Mouse (Mus musculus) midbrain, embryonic 12.5 days (tissue): Measurements from ENCODE around the gene Cdc42ep4. TPM values are rescaled to one million over a fixed set of nuclear protein-coding genes. Genes with fewer than 3 reads are reported as not detected.

Source experiments
- ATAC-seq: fragments of 200-750 bp; cut with Nextera tagmentation; 2 replicates; pipeline ENCODE4 v1.8.0; 2017; ENCODE audit warnings: low read depth, moderate TSS enrichment, moderate library complexity; ENCODE audit not compliant: low FRiP score
- H3K27ac ChIP-seq: fragments of 300-500 bp; sonication (generic); replicated peaks from 2 replicates; pipeline ENCODE4 v1.5.1; 2016; ENCODE audit warnings: mild to moderate bottlenecking
- H3K27me3 ChIP-seq: fragments of 300-500 bp; sonication (generic); 2 replicates; pipeline ENCODE4 v1.6.1; 2016; ENCODE audit warnings: mild to moderate bottlenecking
- H3K36me3 ChIP-seq: fragments of 300-500 bp; sonication (generic); 2 replicates; pipeline ENCODE4 v1.6.1; 2016
- H3K4me1 ChIP-seq: fragments of 300-500 bp; sonication (generic); 2 replicates; pipeline ENCODE4 v1.6.1; 2016
- H3K4me2 ChIP-seq: fragments of 300-500 bp; sonication (generic); replicated peaks from 2 replicates; pipeline ENCODE4 v1.6.1; 2016; ENCODE audit warnings: mild to moderate bottlenecking, moderate library complexity
- H3K4me3 ChIP-seq: fragments of 300-500 bp; sonication (generic); 2 replicates; pipeline ENCODE4 v1.5.1; 2016; ENCODE audit warnings: mild to moderate bottlenecking
- H3K9ac ChIP-seq: fragments of 300-500 bp; sonication (generic); replicated peaks from 2 replicates; pipeline ENCODE4 v1.6.1; 2016; ENCODE audit warnings: mild to moderate bottlenecking, moderate library complexity
- H3K9me3 ChIP-seq: fragments of 300-500 bp; sonication (generic); 2 replicates; pipeline ENCODE4 v1.6.1; 2016; ENCODE audit warnings: mild to moderate bottlenecking
- WGBS: fragments of 180-500 bp; shearing (Covaris S2); methylation state at CpG from one replicate; pipeline ENCODE4 v1.1.7; 2016; 5-methylcytosine and 5-hydroxymethylcytosine counted together
- polyA plus RNA-seq: library from polyadenylated mRNA; unstranded; fragments of >200 nt; fragmentation: Nextera tagmentation; extraction: Ambion mirVana; gene quantifications from 2 replicates; pipeline ENCODE4 v1.2.1, GENCODE M21; 2016

The Cdc42ep4 gene
- polyA plus RNA-seq, 1 experiment from 2014 or later, result 104 TPM

DNA sequence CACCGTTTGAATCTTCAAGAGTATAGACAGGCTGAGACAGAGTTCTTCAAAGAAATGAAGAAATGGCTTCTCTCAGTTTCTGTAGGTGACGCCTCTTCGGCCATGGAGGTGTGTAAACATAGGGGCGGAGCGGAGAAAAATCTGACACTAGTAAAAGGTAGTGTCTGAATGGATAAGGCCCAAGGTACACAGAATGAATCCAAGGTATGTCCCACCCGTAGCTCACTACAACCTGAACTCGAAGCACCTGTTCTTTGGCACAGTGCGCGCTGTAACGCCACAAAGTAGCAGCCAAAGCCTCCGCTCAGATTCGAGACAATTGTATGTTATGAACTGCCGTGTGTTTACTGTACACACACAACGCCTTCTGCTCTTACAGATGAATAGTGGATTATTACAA is 4.2 kb upstream of the Cdc42ep4 start:
- Histone ChIP-seq H3K4me1 (peaks cover 18% of the 10 kb centered on the region), H3K27ac (no peak overlapping the region), H3K36me3 (no peaks in the 10 kb centered on the region), H3K9ac (no peak overlapping the region), H3K27me3 (no peaks in the 10 kb centered on the region), H3K4me2 (no peak overlapping the region), H3K4me3 (no peak overlapping the region), H3K9me3 (no peaks in the 10 kb centered on the region)
- no peak for ATAC-seq
- 93% methylated on average over 14 of the region's 14 CpGs for WGBS

DNA sequence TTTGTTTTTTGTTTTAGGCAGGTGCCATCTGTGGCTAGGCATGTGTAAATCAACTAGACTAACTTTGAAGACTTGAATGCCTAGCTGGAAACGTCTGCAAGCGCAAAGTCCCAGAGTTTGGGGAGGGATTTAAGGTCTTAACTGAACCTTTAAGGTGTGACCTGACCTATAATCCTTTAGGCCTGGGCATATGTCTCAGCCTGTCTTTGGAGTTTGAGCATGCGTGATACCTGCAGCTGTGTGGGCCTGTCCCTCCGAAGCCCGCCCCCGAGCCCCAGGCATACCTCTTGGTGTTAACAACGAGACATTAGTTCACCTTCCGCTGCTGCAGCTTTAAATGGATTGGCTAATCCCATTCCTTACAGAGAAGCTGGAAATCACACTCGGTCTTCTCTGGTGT is 3.2 kb upstream of the Cdc42ep4 start:
- no peak overlapping the region for H3K9ac ChIP-seq
- WGBS, result 30% methylated on average over 9 of the region's 9 CpGs
- H3K4me1 ChIP-seq, result peaks cover 20% of the 10 kb centered on the region
- H3K27me3 ChIP-seq, result no peaks in the 10 kb centered on the region
- H3K4me2 ChIP-seq, result no peak overlapping the region
- no peak overlapping the region for H3K4me3 ChIP-seq
- no peaks in the 10 kb centered on the region for H3K9me3 ChIP-seq
- ATAC-seq, result no peak
- H3K36me3 ChIP-seq, result no peaks in the 10 kb centered on the region
- no peak overlapping the region for H3K27ac ChIP-seq

DNA sequence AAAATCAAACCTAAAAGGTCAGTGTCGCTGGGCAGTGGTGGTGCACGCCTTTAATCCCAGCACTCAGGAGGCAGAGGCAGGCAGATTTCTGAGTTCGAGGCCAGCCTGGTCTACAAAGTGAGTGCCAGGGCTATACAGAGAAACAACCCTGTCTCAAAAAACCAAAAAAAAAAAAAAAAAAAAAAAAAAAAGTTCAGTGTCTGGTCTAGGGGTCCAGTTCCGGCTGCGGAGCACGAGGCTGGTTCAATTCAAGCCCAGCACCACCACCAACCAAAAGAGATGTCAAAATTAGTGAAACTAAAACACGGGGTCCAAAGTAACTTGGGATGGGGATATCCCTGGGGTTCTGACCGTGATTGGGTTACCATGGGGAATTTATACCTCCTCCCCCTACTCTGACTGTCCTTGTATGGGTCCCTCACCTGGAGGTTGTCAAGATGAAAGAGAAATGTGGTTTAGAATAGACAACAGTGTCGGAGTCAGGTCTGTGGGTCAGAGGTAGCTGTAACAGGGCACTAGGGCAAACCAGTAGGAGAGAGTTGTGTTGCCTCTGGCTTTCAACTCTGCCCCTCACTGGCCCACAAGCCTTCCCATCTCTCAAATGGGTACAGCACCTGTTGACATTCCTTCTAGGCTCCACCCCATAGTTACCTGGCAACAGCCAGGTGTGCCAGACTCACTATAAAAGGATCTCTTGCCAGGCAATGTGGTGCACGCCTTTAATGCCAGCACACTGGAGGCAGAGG is 1.2 kb upstream of the Cdc42ep4 start:
- 94% methylated on average over 10 of the region's 10 CpGs for WGBS
- H3K27ac ChIP-seq, result no peak overlapping the region
- H3K36me3 ChIP-seq, result peaks cover 9% of the 10 kb centered on the region; the same call in 1 of the 2 replicates
- ATAC-seq, result no peak
- H3K27me3 ChIP-seq, result no peaks in the 10 kb centered on the region
- H3K9me3 ChIP-seq, result no peaks in the 10 kb centered on the region
- H3K4me3 ChIP-seq, result no peak overlapping the region
- 0 out of 2 replicates have a peak overlapping the region, but pooled peaks have one; percentile 76 for H3K4me2 ChIP-seq
- no peak overlapping the region for H3K9ac ChIP-seq
- H3K4me1 ChIP-seq, result peaks cover 40% of the 10 kb centered on the region

GRCm38 (mm10) chr11:113752158-113752661 is 529 bp upstream of the Cdc42ep4 start:
- no peak; the same call in 1 of the 2 replicates for ATAC-seq
- peak overlapping the region; percentile 92 for H3K9ac ChIP-seq
- peak overlapping the region; percentile 93 for H3K27ac ChIP-seq
- WGBS, result 32% methylated on average over 15 of the region's 15 CpGs
- H3K4me3 ChIP-seq, result peak overlapping the region; percentile 84
- no peaks in the 10 kb centered on the region for H3K9me3 ChIP-seq
- H3K36me3 ChIP-seq, result peaks cover 15% of the 10 kb centered on the region; the same call in 1 of the 2 replicates
- H3K27me3 ChIP-seq, result no peaks in the 10 kb centered on the region
- peak overlapping the region; percentile 76 for H3K4me2 ChIP-seq
- H3K4me1 ChIP-seq, result peaks cover 47% of the 10 kb centered on the region

DNA sequence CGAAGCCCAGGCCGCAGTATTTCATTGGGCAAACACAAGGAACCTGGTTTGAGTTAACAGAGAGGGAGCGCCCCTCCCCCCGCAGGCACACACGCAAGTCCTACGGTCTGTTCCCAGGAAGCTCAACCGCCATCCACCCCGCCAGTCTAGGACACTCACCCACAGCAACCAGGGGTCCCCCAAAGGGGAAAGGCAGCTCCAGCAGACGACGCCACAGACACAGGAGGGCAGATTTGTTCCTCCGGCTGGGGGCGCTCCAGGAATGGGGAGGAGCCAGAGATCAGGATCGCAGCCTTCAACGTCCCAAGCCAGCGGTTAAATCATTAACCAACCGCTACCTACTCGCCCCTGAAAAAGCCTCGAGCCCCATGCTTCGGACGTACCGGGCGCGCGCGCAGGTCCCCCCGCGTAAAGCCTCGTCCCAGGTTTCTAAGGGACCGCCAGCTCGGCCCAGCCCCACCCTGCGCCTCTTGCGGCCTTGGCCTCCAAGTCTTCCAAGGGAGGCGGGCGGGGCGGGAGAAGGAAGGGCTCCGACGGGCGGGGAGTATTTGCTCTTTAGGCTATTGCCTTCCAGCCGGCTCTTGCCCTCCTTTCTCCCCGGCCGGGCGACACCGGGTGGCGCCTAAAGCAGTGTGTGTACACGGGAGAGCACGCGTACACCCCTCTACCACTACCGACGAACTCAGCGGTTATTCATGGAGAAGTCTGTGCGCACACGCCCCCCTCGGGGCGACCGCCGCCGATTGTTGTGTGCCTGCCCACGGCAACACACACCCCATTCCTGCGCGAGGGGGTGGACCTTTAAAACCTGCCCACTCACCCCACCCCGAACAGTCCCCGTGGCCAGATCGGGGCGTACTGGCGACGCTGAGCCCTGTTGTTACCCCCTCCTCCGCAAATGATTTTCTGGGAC is 854 bp downstream of the Cdc42ep4 start:
- Histone ChIP-seq H3K9ac (peak overlapping the region; percentile 92), H3K36me3 (peaks cover 22% of the 10 kb centered on the region; the same call in 1 of the 2 replicates), H3K4me1 (peaks cover 51% of the 10 kb centered on the region)

DNA sequence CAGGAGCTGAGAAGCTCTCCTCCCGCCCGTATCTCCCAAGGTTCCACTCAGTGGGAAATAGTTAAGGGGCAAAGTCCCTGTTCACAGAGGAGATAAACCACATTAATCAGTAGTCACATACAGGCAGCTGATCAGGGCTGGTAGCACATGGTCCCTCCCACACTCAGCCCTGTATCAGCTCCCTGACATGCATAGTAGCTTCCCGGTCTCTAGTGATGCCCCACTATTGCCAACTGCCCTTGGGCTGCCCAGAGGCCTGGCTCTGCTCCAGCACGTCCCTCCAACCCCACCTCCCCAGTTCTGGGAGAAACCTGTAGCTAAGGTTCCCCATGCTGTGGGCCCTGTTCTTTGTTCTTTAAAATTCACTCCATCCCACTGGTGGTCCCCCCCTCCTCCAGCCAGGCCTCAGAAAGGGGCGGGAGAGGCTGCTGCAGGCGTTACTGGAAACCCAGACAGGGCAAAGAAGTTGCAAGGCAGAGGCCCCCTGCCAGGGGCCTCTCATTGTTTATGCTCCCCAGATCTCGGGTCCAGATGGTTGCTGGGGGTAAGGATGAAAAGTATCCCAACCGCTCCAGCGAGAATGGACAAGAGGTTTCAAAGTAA is 1.8 kb downstream of the Cdc42ep4 start:
- H3K36me3 ChIP-seq, result peaks cover 22% of the 10 kb centered on the region; the same call in 1 of the 2 replicates
- peak overlapping the region; percentile 76 for H3K4me2 ChIP-seq
- peak overlapping the region; percentile 92 for H3K9ac ChIP-seq
- peak overlapping the region; percentile 93 for H3K27ac ChIP-seq
- peak overlapping the region; percentile 84 for H3K4me3 ChIP-seq
- peak; percentile 36 for ATAC-seq
- H3K9me3 ChIP-seq, result no peaks in the 10 kb centered on the region
- 1% methylated on average over 9 of the region's 9 CpGs for WGBS
- peaks cover 51% of the 10 kb centered on the region for H3K4me1 ChIP-seq
- no peaks in the 10 kb centered on the region for H3K27me3 ChIP-seq

More for the DNA sequence above, 854 bp downstream of the Cdc42ep4 start:
- ATAC-seq, result peak; percentile 51
- Histone ChIP-seq H3K27ac (peak overlapping the region; percentile 93), H3K27me3 (no peaks in the 10 kb centered on the region), H3K4me2 (peak overlapping the region; percentile 76), H3K9me3 (no peaks in the 10 kb centered on the region), H3K4me3 (peak overlapping the region; percentile 84)
- under 1% methylated on average over 65 of the region's 67 CpGs for WGBS

DNA sequence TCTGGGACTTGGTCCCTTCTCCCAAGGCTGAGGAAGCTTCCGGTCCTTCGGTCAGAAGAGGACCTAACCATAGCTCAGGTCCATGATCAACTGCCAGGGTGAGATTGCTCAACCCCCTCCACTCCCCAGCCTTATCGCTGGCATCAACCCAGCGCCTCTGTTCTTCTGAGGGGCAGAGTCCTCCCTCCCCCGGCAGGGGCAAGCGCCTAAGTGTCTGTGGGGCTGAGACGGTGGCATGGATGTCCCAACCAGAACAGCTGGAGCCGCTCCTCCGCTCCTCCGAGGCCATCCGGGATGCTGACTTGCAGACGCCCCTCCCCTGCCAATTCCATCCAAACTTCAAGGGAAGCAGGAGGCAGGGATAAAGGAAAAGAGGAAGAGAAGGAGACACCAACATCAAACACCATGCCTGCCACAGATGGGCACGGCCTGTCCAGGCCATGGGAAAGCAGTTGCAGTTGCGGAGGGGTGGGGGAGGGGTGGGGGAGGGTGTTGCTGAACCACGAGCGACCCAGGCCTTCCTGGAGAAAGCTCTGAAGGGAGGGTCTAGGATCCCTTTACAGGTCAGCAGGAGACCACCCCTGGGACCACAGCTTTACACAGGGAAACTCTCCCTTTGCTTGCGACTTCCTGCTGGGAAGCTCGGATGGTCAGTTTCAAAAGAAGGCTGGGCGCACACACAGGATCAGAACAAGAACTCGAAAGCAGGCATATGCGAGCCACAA is 2.7 kb downstream of the Cdc42ep4 start:
- no peak for ATAC-seq
- no peaks in the 10 kb centered on the region for H3K27me3 ChIP-seq
- peak overlapping the region; percentile 92 for H3K9ac ChIP-seq
- peak overlapping the region; percentile 84 for H3K4me3 ChIP-seq
- H3K36me3 ChIP-seq, result peaks cover 28% of the 10 kb centered on the region
- 8% methylated on average over 21 of the region's 21 CpGs for WGBS
- H3K4me2 ChIP-seq, result peak overlapping the region; percentile 76
- peak overlapping the region; percentile 93 for H3K27ac ChIP-seq
- H3K9me3 ChIP-seq, result no peaks in the 10 kb centered on the region
- peaks cover 48% of the 10 kb centered on the region for H3K4me1 ChIP-seq

DNA sequence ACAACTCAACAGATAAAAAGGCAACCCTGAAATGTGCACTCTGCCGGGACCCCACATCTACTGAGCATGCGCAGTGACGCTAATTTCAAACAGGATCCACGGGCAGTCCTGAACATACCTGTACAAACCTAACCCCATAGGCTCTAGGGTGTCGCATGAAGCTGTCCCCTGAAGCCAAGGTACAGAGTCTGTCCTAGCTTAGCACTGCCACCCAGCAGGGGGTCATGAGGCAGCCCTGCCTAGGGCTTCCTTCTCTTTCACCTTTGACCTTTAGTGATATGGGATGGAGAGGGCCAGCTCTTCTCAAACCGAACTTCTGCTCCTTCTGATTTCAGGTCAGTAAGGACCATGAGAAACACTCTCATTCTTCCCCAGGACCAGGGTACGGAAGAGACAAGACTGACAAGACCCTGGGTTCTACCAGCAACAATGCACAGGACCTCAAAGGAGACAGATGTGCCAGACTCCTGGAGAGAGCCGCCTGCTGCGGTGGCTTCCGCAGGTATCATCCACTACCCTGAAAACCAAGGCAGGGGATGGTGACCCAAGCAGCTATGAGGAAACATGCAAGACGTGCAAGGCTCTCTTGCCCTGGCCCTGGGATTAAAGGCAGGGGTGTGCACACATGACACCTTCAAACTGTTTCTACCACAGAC is 3.8 kb downstream of the Cdc42ep4 start:
- H3K27me3 ChIP-seq, result no peaks in the 10 kb centered on the region
- H3K9ac ChIP-seq, result peak overlapping the region; percentile 20; the same call in 1 of the 2 replicates
- H3K9me3 ChIP-seq, result no peaks in the 10 kb centered on the region
- H3K4me3 ChIP-seq, result peak overlapping the region; percentile 84; the same call in 1 of the 2 replicates
- H3K4me1 ChIP-seq, result peaks cover 45% of the 10 kb centered on the region
- peak overlapping the region; percentile 76 for H3K4me2 ChIP-seq
- 82% methylated on average over 11 of the region's 11 CpGs for WGBS
- no peak for ATAC-seq
- peaks cover 37% of the 10 kb centered on the region for H3K36me3 ChIP-seq
- H3K27ac ChIP-seq, result 0 out of 2 replicates have a peak overlapping the region, but pooled peaks have one; percentile 46

DNA sequence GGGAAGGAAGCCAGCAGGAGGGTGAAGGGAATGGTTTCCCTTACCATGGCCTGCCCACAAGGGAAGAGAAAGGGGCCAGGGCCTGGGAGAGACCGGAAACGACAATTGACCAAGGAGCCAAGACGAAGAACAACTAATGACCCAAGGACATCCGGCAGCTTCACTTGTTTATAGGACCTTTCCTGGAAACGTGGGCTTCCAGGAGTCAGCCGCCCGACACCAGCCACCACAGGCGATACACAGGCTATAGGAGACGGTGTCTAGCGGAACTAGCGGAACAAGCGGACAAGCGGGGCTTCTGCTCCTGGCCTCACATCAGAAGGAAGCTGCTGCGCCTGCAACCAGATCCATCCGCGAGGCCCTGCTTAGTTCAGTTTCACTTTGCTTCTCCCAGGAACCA is 4.6 kb downstream of the Cdc42ep4 start:
- no peak overlapping the region for H3K9ac ChIP-seq
- 85% methylated on average over 16 of the region's 16 CpGs for whole genome bisulfite sequencing
- H3K4me1 ChIP-seq, result peaks cover 41% of the 10 kb centered on the region
- no peaks in the 10 kb centered on the region for H3K27me3 ChIP-seq
- H3K27ac ChIP-seq, result peak overlapping the region; percentile 46; the same call in 1 of the 2 replicates
- no peak for ATAC-seq
- H3K36me3 ChIP-seq, result peaks cover 44% of the 10 kb centered on the region
- no peaks in the 10 kb centered on the region for H3K9me3 ChIP-seq
- H3K4me3 ChIP-seq, result no peak overlapping the region
- H3K4me2 ChIP-seq, result no peak overlapping the region

GRCm38 (mm10) chr11:113745961-113746360 is 5.7 kb downstream of the Cdc42ep4 start:
- Histone ChIP-seq H3K4me2 (no peak overlapping the region), H3K36me3 (peaks cover 46% of the 10 kb centered on the region), H3K9ac (no peak overlapping the region), H3K4me1 (peaks cover 38% of the 10 kb centered on the region), H3K27ac (no peak overlapping the region), H3K27me3 (no peaks in the 10 kb centered on the region), H3K4me3 (no peak overlapping the region), H3K9me3 (no peaks in the 10 kb centered on the region)
- ATAC-seq, result no peak
- 88% methylated on average over 4 of the region's 4 CpGs for WGBS
